Mouse (Mus musculus) embryo, embryonic 10 days (tissue): Measurements from ENCODE around the gene Zfp827.

Experiments used
- DNase-seq: peaks from one replicate; pipeline ENCODE4 v3.0.0-alpha.2; 2015; ENCODE audit warnings: low spot score

The Zfp827 gene

DNA sequence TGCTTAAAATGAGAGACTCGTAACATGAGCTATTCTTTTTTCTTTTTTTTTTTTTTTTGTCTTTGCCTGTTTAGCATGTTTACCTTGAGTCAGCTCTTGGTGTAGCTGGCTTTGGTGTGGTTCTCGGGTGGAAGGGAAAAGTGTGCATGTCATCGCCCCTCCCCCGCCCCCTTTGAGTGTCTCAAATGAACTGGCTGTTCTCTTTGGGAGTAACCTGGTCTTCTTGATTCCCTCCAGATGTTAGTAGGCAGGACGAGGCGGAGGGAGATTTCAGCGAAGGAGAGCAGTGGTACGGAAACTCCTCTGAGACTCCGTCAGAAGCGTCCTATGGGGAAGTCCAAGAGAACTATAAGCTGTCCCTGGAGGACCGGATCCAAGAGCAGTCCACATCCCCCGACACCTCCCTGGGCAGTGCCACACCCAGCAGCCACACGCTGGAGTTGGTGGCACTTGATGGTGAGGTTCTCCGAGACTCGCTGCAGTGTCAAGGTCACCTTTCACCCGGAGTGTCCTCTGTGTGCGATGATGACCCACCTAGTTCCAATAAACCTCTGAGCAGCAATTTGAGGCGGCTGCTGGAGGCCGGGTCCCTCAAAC lies 31.9 kb downstream of the Zfp827 start:
- DNase-seq = peak; percentile 41

DNA sequence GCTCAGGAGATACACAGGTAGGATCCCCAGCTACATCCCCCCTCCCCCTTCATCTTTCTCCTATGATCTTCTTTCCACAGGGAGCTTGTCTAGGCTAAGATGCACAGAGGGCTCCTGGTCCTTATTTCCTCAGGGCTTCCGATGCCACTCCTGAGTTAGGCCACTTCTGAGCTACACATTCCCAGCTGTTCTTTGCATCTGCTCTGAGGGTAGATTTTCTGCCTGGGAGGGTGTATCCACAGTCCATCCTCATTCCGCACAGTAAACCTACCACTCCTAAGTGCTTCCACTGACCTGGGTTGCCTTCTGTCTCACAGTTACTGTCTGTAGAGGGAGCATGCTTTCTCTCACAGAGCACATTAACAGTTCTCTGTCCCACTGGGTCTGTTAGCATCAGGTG lies 37.7 kb downstream of the Zfp827 start:
- DNase-seq = no peak

DNA sequence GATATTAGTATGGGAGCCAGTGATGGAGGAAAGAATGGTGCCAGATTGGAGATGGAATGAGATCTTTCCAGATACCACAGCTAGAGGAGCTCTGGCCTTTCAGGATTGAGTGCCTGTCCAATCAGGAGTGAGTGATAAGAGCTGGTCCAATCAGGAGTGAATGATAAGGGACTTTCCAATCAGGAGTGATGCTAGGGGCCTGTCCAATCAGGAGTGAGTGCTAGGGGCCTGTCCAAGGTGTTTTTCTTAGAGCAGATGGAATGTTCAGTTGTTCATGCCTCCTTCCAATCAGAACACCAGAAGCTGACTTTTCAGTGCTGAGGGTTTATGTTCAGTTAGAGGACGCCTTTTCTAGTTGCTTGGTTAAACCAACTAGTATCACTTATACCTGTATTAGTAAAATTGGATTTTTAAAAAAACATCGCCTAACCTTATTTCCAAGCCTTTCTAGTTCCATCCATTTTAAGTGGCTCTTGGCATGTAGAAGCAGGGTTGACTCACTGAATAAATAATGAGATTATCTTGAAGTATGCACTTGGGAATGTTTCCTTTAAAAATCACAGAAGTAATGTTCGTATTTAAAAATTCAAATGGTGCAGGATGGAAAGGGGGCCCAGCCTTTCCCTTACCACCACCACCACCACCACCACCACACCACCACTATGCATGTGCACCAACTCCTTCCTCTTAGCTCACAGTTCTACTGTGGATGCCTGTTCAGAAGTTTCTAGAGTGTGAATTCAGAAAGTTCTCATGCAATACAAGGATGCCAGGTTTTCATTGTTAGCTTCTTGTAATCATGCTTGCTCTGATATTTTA lies 39.8 kb downstream of the Zfp827 start:
- no peak for DNase-seq

DNA sequence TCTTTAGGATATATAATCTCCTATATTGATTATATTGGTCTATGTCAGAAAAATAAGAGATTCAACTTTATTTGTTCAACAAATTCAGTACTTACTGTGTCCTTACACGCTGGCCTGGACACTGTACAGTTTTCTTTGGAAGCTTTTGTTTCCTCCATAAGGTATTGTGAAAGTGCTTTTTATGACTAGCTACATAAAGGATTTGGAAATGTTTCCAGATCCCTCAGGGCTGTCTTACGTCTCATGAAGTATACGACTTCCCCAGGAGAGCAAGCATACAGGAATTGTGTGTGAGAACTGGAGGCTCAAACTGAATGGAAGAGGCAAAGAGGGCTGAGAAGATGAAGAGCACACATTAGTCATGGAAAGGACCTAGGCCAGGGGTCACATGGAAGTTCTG lies 45.1 kb downstream of the Zfp827 start:
- DNase-seq = no peak

DNA sequence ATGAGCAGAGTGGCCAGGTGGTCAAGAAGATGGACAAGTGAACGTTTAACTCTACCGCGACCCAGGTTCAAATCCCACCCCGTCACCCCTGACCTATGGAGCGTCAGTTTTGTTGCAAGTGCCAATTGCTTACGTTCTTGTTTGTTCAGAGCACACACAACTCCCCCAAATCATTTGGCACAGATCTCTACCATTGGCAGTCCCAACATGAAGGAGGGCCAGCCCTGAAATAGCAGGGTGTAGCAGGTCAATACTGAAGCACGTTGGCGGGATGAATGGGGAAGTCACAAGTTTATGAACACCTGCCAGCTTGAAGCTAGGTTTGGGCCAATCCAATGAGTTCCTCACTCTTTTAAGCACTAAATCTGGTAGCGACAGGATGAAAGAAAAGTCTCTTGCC lies 46.7 kb downstream of the Zfp827 start:
- DNase-seq = no peak

DNA sequence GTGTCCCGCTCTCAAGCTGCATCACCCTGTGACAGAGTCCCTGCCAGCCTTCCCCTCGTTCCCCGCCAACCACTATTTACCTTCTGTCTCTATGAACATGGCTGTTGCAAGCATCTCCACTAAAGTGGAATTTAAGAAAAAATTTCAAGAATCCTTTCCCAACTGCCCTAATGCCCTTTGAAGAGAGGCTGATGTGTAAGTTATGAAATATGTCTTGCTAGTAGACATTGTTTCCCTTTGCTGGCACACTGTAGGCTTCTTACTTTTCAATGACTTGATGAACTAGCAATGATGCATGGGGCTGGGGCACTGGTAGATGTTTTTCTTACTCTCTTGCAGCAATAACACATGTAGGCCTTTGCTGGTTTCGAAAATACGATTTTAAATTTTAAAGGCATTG lies 49.0 kb downstream of the Zfp827 start:
- DNase-seq = no peak

DNA sequence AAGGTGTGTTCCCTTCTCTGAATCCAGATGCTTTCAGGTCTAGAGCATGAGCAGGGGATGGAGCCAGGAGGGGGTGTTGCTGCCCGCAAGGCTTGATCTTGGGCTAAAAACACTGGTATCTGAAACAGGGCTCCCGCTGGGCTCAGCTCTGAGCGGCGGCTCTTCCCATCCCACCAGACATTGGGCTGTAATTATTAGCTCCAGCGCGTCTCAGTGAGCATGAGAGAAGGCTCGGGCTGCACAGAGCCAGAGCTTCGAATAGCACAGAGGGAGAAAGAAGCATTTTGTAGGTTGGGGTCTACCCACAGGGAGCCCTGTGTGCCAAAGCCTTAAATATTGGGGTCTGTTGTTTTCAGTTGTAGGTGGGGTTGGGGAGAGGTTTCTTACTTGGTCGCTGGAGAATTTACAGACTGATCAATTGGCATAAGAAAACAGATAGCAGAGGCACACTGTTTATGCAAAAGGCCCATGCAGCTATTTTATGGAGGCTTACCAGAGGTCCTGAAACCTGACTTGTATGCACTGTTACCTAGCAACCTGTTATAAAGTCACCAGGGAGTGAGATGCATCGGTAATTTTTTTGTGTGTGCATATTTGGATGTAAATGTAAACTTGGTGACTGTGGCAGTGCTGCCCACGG lies 50.4 kb downstream of the Zfp827 start:
- no peak for DNase-seq

DNA sequence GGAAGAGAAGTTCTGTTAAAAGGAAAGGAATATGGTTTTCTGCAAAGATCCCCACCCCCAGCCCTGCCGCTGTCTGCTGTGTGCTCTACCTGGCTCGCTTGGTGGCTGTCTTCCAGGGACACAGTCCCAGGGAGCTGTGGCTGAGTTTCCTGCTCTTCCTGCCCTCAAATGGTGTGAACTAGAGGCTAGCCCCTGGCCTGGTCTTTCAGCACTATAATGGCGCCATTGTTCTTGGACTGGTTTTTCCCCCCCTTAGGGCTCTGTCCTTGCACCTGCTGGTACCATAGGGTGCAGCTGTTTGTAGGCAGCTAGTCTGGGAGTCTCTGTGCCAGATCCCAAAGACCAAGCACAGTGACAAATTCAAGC lies 50.9 kb downstream of the Zfp827 start:
- DNase-seq = no peak

DNA sequence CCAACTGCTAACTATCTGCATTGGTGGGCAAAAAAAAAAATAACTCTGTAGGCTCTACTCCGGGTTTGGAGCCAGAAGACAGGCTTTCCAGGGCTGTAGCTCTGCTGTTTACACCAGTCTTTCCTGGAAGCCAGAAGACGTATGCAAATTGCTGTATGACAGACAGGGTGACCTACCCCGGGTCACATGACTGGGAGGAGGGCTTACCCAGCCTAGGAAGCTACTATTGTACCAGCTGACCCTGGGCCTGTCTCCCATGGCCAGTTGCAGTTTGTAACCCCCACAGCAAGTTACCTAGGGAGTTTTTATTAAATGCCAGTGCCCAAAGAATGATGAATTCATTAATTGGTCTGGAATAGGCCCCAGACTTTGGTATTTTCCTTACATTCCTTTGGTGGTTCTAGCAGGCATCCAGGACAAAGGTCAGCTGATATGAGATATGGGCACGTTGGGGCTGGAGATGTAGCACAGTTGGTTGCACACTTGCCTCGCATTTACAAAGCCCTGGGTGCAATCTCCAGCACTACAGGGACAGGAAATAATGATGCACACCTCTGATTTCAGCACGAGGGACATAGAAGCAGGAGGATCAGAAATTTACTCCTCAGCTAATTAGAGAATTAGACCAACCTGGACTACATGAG lies 52.0 kb downstream of the Zfp827 start:
- no peak for DNase-seq

DNA sequence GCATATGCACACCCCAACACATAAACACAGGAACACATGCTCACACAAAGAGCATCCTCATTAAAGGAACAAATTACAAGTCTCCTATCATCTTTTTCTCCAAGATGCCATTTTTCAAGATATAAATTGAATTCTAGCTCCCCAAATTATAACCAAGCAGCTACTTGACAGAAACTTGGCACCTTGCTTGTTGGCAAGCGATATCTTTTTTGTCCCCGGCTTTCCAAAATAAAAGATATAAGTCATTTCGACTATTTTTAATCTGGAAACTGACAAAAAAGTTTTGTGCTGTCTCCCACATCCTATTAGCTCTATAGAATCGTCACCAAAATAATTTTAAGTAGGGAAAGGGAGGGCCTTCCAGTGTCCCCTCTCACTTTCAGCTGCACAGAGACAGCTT lies 53.1 kb downstream of the Zfp827 start:
- no peak for DNase-seq

DNA sequence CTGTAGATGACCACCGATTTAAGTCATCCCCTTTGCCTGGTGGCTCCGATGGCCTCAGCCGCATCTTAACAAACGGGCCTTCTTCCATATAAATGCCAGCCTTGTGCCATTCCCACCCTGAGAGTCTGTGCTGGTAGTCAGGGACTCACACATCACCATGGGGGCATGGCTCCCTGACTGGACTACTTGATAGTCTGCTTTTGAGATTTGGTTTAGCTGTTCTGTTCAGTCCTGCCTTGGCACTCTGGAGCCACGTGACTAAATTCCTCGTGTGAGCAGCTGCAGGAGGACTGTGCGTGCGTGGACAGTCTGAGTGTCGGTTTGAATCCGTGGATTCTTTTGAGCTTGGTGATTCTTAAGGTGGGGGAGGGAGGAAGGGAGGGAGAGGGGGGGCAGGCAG lies 53.7 kb downstream of the Zfp827 start:
- DNase-seq = no peak

DNA sequence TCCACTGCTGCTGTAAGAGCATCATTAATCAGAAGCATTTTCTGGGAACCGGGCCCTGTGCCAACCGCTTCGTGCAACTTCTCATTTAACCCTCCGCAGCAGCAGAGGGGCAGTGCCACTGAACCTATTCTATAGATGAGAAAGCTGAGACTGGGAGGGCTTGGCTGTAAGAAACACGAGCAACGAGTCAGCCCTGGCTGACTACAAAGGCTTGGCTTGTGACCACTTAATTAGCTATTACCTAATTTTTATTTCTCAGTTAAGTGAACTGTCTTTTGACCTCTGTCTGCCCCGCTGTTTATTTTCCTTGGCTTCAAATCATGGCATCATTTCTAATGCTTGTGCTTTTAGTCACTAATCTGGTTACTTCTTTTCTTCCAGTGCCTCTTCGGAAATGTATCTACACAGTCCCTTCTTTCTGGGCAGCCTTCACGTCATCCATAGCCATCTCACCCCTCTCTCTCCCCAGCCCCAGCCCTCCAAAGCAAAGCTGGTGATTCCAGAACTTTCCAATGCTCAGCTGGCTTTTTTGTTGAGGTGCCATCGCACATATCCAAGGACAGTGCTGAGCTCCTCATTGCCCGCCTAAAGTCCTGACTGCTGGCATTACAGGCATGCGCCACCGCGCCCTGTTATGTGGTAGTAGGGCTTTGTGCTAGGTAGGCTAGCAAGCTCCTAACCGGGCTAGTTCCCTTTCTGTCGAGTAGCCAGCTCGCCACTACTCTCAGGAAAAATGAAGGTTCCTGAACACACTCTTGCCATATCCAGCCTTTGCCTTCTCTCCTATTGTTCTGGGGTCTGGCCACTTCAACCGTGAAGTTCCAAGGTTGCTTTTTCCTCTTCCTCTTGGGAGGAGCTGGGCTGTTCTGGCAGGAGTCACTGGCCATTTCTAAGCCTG lies 55.5 kb downstream of the Zfp827 start:
- no peak for DNase-seq

DNA sequence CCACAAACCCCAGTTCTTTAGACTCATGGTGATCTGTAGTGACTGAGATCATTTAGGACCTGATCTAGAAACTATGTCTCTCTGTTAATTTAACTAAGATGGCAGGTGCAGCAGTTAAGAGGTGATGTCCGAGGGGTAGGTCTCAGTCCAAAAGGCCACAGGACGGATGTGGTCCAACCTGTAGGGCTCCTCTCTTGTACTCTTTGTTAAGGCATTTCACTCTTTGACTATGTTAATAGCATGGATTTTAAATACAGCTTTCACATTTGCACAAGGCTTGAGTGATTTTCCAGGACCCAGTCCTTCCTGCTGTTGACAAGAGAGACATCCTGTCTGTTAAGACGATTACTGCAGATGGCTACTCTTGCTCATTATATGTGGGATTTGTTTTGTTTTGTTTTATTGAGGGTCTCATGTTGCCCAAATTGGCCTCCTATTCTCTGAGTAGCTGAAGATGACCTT lies 56.2 kb downstream of the Zfp827 start:
- DNase-seq = no peak

DNA sequence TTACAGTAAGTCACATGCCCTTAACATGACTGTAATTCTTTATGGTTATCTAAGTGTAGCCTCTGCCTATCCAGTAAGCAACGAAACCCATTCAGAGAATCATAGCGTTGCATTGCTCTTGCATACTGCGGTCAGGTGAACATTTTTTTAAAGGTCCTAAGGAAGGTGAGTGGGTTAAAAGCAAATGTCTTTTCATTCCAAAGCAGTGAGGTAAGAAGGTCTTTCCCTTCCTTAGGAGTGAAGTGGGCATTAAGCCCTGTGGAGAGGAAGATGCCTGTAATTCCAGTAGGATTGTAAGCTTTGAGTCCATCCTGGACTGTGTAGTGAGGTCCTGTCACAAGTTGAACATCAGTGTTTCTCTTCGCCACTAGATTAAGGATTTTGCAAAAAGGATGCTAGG lies 66.2 kb downstream of the Zfp827 start:
- DNase-seq = no peak

DNA sequence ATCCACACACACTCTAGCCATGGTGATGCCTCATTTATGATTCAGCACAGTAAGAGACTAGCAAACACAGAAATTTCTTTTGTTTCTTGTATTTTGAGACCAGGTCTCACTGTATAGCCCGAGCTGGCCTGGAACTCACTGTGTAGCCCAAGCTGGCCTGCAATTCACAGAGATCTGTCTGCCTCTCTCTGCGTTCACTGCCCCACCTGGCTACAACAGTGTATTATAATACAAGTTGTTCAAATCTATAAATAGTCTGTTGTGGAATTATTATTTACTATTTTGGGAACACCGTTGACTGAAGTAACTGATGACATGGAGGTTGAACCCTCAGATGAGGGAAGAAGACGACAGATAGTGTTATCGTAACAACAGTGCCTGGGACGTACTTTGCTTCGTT lies 66.9 kb downstream of the Zfp827 start:
- DNase-seq = no peak

DNA sequence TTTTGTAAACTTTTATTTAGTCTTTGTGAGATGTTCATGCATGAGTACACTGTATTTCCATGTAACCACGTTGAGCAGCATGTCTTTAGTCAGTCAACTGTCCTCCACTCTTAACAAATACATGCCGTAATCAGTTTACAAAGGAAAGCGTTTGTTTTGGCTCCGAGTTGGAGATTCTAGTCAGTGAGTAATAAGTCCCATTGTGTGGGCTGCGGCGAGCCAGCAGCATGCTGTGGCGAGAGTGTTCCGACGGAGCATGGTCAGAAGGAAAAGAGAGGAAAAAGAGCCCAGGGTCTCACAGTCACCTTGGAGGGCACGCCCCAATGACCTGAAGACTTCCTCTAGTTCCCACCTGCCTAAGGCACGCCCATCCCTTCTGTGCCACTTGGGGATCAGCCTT lies 68.7 kb downstream of the Zfp827 start:
- no peak for DNase-seq

DNA sequence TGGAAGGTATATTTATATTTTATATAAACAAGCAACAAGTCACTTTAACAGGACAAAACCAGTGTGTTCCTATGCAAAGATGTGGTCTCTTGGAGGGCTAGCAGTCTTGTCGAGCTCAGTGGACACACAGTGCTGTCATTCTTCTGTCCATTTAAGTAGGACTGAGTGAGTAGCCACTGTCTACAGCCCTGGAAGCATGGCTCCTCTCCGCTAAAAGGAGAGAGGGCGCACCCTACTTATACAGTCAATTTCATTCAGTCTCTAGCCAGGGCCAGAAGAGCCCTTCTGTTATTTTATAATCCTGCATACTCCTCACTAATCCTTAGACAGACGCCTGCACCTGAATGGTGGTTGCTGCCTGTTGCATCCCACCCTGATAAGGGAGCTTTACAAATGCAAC lies 74.5 kb downstream of the Zfp827 start:
- DNase-seq = no peak

DNA sequence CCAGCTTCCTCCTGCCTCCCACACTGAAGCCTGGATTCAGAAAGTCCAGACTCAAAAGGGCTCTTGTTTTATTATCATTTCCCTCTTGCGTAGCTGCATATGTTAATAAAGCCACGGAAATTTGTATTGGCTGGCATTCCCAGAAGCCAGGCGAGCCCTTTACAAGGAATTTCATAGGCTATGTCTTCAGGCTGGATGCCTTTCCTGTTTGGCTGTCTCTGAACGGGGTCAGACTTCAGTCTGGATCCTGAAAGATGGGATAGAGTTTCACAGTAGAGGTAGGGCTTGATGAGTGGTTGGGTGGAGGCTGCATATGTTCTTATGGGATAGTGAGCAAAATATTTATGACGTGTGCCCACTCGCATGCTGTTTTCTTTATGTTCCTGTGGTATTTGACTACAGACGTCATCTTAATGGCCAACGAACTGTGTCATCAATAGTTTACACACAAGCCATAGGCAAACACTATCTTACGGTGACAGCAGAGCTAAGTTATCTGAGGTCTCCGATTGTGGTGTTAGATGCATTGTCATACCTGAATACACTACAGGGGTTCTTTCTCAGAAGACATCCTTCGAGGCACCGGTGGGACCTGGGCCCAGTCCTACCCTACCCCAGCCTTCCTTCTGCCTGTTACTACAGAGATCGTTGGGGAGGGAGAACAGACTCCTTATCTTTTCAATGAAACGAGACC lies 75.1 kb downstream of the Zfp827 start:
- no peak for DNase-seq

DNA sequence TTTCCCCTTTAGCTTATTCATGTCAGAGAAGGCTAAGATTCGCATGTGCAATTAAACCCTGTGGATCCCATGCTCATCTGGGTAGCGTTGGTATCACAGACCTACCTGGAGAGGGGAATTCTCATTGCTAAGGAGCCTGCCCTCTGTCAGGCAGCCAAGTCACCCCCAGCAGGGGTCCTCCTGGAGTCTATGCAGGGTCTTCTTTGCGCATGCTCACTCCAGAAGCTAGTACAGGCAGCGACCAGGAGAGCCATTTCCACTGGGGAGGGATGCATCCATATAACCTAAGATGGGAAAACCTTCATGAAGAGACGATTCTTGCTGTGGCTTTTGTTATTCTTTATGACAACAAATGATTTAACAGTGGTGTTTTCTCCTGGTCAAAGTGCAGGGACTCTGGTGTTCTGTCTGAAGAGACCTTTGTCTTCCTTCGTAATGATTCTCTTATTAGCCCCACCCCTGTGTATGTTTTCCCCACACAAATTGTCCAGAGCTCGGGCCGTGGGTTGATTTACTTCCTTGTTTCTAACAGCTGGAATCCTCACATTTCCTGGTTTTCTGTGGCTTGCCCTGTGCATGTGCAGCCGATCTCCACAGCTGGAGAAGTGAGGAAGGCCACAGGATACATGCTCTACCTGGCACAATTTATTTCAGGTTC lies 75.8 kb downstream of the Zfp827 start:
- no peak for DNase-seq

DNA sequence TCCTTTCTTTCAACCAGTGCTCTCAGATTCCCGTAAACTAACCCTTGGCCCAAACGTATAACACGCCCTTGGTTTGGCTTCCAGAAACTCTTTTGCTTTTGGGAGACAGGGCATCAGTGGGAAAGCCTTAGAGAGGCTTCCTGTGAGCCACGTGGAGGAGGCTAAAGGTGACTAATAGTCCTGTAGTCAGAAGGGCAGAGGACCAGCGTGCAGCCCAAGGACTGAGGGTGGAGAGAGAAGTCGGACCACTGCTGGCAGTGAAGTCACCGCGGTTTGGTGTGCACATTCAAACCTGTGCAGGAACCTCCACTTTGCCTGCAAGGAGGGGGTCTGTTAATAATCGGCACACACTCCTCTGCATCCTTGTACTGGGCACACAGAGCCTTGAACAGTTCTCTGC lies 76.4 kb downstream of the Zfp827 start:
- no peak for DNase-seq

DNA sequence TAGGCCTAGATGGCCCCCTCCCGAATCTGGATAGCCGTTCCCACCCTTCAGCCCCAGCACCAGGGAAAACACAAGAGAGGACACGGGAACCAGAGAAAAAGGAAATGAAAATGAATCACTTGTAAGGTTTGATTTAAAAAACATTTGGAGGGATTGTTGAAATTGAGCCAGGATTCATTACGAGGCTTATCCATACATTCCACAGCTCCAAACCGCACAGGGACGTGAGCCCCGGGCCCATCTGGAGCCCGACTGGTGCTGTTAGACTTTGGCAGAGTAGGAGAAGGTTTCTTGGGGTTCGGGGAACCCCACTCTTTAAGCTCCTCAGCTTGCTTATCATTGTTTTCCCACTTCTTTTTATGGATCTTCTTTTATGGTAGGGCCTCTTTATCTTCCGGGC lies 76.9 kb downstream of the Zfp827 start:
- DNase-seq = no peak
